Mouse (Mus musculus) lung, postnatal 0 days (tissue): ENCODE results near the gene Plekhf1.

Source experiments
- CTCF ChIP-seq: IDR thresholded peaks from 2 replicates; pipeline ENCODE4 v1.5.1; 2016; ENCODE audit warnings: antibody characterized with exemption, mild to moderate bottlenecking
- EP300 ChIP-seq: IDR thresholded peaks from 2 replicates; pipeline ENCODE4 v1.6.1; 2016; ENCODE audit warnings: antibody characterized with exemption, mild to moderate bottlenecking, control low read depth

DNA sequence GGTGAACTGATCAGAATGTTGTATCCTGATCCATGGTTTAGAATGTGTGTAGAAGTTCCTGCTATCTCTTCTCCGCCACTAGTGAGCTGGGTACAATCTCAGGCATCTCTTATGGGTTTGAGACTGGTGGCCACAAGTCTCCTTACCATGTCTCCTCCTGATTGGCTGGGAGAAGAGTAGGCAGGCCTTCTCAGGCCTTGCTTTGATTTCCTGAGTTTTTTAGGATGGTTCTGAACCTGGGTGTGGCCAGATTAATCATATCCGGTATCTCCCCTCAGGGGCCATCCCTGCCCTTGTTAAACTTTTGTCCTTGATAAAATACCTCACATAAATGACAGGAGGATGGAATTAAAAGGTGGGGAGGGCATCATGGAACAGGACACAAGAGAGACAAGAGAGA is 31.8 kb upstream of the Plekhf1 start:
- TF ChIP-seq CTCF: no peak
- TF ChIP-seq EP300: no peak
